Mouse (Mus musculus): ENCODE results near the gene Nos2.
"Not testable (repeated sequence)": the region's sequence is repeated elsewhere in the genome, so short reads cannot be mapped to it uniquely, and the experiment has no call there.

DNA sequence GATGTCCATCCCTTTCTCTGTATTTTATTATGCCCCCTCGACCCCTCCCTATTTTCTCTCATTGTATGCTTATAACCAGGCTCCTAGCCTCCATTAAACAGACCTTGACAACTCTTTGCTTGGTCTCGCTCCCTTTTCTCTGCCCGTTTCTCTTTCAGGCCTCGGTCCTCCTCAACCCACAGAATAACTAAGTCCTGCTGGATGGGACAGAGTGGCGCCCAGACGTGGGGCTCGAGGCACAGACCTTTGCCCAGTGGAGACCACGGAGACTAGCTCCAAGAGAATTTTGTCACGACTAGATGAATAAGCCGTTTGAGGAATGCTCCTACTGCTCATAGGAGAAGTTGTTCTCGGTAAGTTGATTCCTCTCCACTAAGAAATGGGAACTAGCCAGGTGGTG, 68.6 kb downstream of the Nos2 start:
- TF ChIP-seq GATA1 (IDR thresholded peaks at IDR 0.05; ENCODE audit: borderline replicate concordance, low read length); FLI1 (IDR thresholded peaks at IDR 0.05; ENCODE audit: low read length): not testable (repeated sequence)
